Mouse (Mus musculus): ENCODE results near the gene Cbln3. TPM values are rescaled to one million over a fixed set of nuclear protein-coding genes. Genes with fewer than 3 reads are reported as not detected.

The Cbln3 gene
- polyA plus RNA-seq, 1 experiment from 2014 or later, result 0.25 TPM

- H3K4me1 ChIP-seq (ENCODE audit: control insufficient read depth, insufficient read depth, low read length), result peaks cover 32% of the 10 kb centered on the region
- H3K4me2 ChIP-seq (ENCODE audit: low read depth, low read length), result no peak overlapping the region
- DNase-seq (ENCODE audit: low spot score) (no peak), ATAC-seq (ENCODE audit: low read depth) (peak; percentile 38; the same call in 1 of the 2 replicates)
- H3K9ac ChIP-seq (ENCODE audit: low read depth, low read length), result no peak overlapping the region
- no peak overlapping the region for H3K27ac ChIP-seq (replicated peaks; ENCODE audit: low read depth, low read length)
- no peak overlapping the region for H3K4me3 ChIP-seq (ENCODE audit: low read depth, low read length)
- H3K27me3 ChIP-seq (replicated peaks; ENCODE audit: control insufficient read depth, insufficient read depth, low read length), result no peaks in the 10 kb centered on the region
- peaks cover 53% of the 10 kb centered on the region for H3K36me3 ChIP-seq (ENCODE audit: control insufficient read depth, insufficient read depth, low read length)
- H3K9me3 ChIP-seq (ENCODE audit: control insufficient read depth, low read length), result no peaks in the 10 kb centered on the region
- 60% methylated on average over 6 of the region's 6 CpGs for WGBS
These were observed 22.0 kb downstream of the Cbln3 start for GRCm38 (mm10) chr14:55862186-55862585.

GRCm38 (mm10) chr14:55857588-55857987 lies 26.6 kb downstream of the Cbln3 start:
- ATAC-seq (ENCODE audit: low read depth), result no peak
- Histone ChIP-seq H3K27me3 (replicated peaks; ENCODE audit: control insufficient read depth, insufficient read depth, low read length) (no peaks in the 10 kb centered on the region), H3K4me1 (ENCODE audit: control insufficient read depth, insufficient read depth, low read length) (peaks cover 40% of the 10 kb centered on the region), H3K36me3 (ENCODE audit: control insufficient read depth, insufficient read depth, low read length) (peaks cover 13% of the 10 kb centered on the region), H3K9me3 (ENCODE audit: control insufficient read depth, low read length) (no peaks in the 10 kb centered on the region), H3K9ac (ENCODE audit: low read depth, low read length) (peak overlapping the region; percentile 48; the same call in 1 of the 2 replicates), H3K4me3 (ENCODE audit: low read depth, low read length) (peak overlapping the region; percentile 80), H3K4me2 (ENCODE audit: low read depth, low read length) (peak overlapping the region; percentile 84), H3K27ac (replicated peaks; ENCODE audit: low read depth, low read length) (no peak overlapping the region)
- WGBS, result 26% methylated on average over 4 of the region's 4 CpGs
- DNase-seq (ENCODE audit: low spot score), result no peak

GRCm38 (mm10) chr14:55855101-55855561 lies 29.1 kb downstream of the Cbln3 start:
- no peaks in the 10 kb centered on the region for H3K9me3 ChIP-seq (ENCODE audit: control insufficient read depth, low read length)
- H3K36me3 ChIP-seq (ENCODE audit: control insufficient read depth, insufficient read depth, low read length), result peaks cover 9% of the 10 kb centered on the region
- H3K4me1 ChIP-seq (ENCODE audit: control insufficient read depth, insufficient read depth, low read length), result peaks cover 52% of the 10 kb centered on the region
- DNase-seq (ENCODE audit: low spot score) (peak; percentile 93), ATAC-seq (ENCODE audit: low read depth) (peak; percentile 38)
- H3K4me3 ChIP-seq (ENCODE audit: low read depth, low read length), result peak overlapping the region; percentile 80
- peak overlapping the region; percentile 84 for H3K4me2 ChIP-seq (ENCODE audit: low read depth, low read length)
- H3K9ac ChIP-seq (ENCODE audit: low read depth, low read length), result peak overlapping the region; percentile 83
- WGBS, result 6% methylated on average over 4 of the region's 4 CpGs
- H3K27me3 ChIP-seq (replicated peaks; ENCODE audit: control insufficient read depth, insufficient read depth, low read length), result no peaks in the 10 kb centered on the region
- H3K27ac ChIP-seq (replicated peaks; ENCODE audit: low read depth, low read length), result peak overlapping the region; percentile 97

- peaks cover 9% of the 10 kb centered on the region for H3K36me3 ChIP-seq (ENCODE audit: control insufficient read depth, insufficient read depth, low read length)
- peak overlapping the region; percentile 97 for H3K27ac ChIP-seq (replicated peaks; ENCODE audit: low read depth, low read length)
- H3K4me3 ChIP-seq (ENCODE audit: low read depth, low read length), result peak overlapping the region; percentile 80
- no peaks in the 10 kb centered on the region for H3K27me3 ChIP-seq (replicated peaks; ENCODE audit: control insufficient read depth, insufficient read depth, low read length)
- WGBS, result 0% methylated on average over 9 of the region's 9 CpGs
- peak overlapping the region; percentile 84 for H3K4me2 ChIP-seq (ENCODE audit: low read depth, low read length)
- no peak for DNase-seq (ENCODE audit: low spot score)
- no peak; the same call in 1 of the 2 replicates for ATAC-seq (ENCODE audit: low read depth)
- no peaks in the 10 kb centered on the region for H3K9me3 ChIP-seq (ENCODE audit: control insufficient read depth, low read length)
- H3K4me1 ChIP-seq (ENCODE audit: control insufficient read depth, insufficient read depth, low read length), result peaks cover 52% of the 10 kb centered on the region
- peak overlapping the region; percentile 83 for H3K9ac ChIP-seq (ENCODE audit: low read depth, low read length)
These were observed 29.6 kb downstream of the Cbln3 start for GRCm38 (mm10) chr14:55854406-55855100.

- Histone ChIP-seq H3K9me3 (ENCODE audit: control insufficient read depth, low read length) (no peaks in the 10 kb centered on the region), H3K9ac (ENCODE audit: low read depth, low read length) (peak within 1 kb of the TSS; percentile 83), H3K36me3 (ENCODE audit: control insufficient read depth, insufficient read depth, low read length) (peaks cover 9% of the 10 kb centered on the region), H3K27me3 (replicated peaks; ENCODE audit: control insufficient read depth, insufficient read depth, low read length) (no peaks in the 10 kb centered on the region), H3K4me2 (ENCODE audit: low read depth, low read length) (peak within 1 kb of the TSS; percentile 84), H3K27ac (replicated peaks; ENCODE audit: low read depth, low read length) (peak within 1 kb of the TSS; percentile 97), H3K4me1 (ENCODE audit: control insufficient read depth, insufficient read depth, low read length) (peaks cover 47% of the 10 kb centered on the region), H3K4me3 (ENCODE audit: low read depth, low read length) (peak within 1 kb of the TSS; percentile 80)
- ATAC-seq (ENCODE audit: low read depth) (peak; percentile 91), DNase-seq (ENCODE audit: low spot score) (peak; percentile 96)
- 2% methylated on average over 23 of the region's 33 CpGs for WGBS
These were observed 30.4 kb downstream of the Cbln3 start, which contains the start of gene Nynrin for GRCm38 (mm10) chr14:55853621-55854285. TSS of gene Nynrin (plus strand) at chr14:55854010.

- H3K4me2 ChIP-seq (ENCODE audit: low read depth, low read length), result peak overlapping the region; percentile 84
- H3K9me3 ChIP-seq (ENCODE audit: control insufficient read depth, low read length), result no peaks in the 10 kb centered on the region
- H3K9ac ChIP-seq (ENCODE audit: low read depth, low read length), result peak overlapping the region; percentile 83
- H3K4me3 ChIP-seq (ENCODE audit: low read depth, low read length), result peak overlapping the region; percentile 80
- H3K36me3 ChIP-seq (ENCODE audit: control insufficient read depth, insufficient read depth, low read length), result peaks cover 7% of the 10 kb centered on the region
- peaks cover 39% of the 10 kb centered on the region for H3K4me1 ChIP-seq (ENCODE audit: control insufficient read depth, insufficient read depth, low read length)
- ATAC-seq (ENCODE audit: low read depth), result peak; percentile 67
- H3K27ac ChIP-seq (replicated peaks; ENCODE audit: low read depth, low read length), result peak overlapping the region; percentile 97
- DNase-seq (ENCODE audit: low spot score), result peak; percentile 90
- under 1% methylated on average over 11 of the region's 11 CpGs for WGBS
- no peaks in the 10 kb centered on the region for H3K27me3 ChIP-seq (replicated peaks; ENCODE audit: control insufficient read depth, insufficient read depth, low read length)
These were observed 31.3 kb downstream of the Cbln3 start for GRCm38 (mm10) chr14:55852646-55853551.

- DNase-seq (ENCODE audit: low spot score) (no peak), ATAC-seq (ENCODE audit: low read depth) (no peak)
- Histone ChIP-seq H3K27me3 (replicated peaks; ENCODE audit: control insufficient read depth, insufficient read depth, low read length) (no peaks in the 10 kb centered on the region), H3K4me3 (ENCODE audit: low read depth, low read length) (no peak overlapping the region), H3K9me3 (ENCODE audit: control insufficient read depth, low read length) (no peaks in the 10 kb centered on the region), H3K4me2 (ENCODE audit: low read depth, low read length) (no peak overlapping the region), H3K4me1 (ENCODE audit: control insufficient read depth, insufficient read depth, low read length) (peaks cover 20% of the 10 kb centered on the region), H3K9ac (ENCODE audit: low read depth, low read length) (no peak overlapping the region), H3K27ac (replicated peaks; ENCODE audit: low read depth, low read length) (no peak overlapping the region), H3K36me3 (ENCODE audit: control insufficient read depth, insufficient read depth, low read length) (no peaks in the 10 kb centered on the region)
- 67% methylated on average over 6 of the region's 6 CpGs for WGBS
These were observed 33.3 kb downstream of the Cbln3 start for GRCm38 (mm10) chr14:55850885-55851284.

Data from embryonic facial prominence, embryonic 14.5 days (tissue).